ENCODE assay signal across 11 mouse cellular contexts in the genomic region with DNA sequence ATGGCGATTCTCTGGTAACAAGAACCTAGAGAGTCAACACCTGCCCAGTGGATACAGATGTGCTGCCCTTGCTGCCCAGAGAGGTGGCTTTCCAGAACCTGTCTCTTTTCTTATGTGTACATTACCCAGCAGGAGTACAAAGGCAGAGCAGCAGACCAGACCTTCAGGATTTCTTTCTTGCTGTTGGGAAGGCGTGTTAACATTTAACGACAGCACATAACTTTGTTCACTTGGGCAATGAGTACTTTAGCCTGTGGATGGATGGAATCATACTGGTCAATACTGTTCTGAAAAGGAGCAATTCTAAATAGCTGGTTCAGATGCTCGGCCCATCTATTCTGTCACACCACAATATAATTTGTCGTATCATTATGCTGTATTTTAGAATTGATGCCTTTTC.
"Had no signal": no experiment of that assay in that cellular context is flagged by ENCODE, and none has a peak within 500 bp of the region (broad histone marks: within the 10 kb centered on the region; RNA-seq: fewer than 3 reads in every experiment).

No protein-coding gene starts in this region.

- H3K36me3 ChIP-seq: limb, embryonic 10.5 days; midbrain, embryonic 12.5 days; neural tube, embryonic 13.5 days had no signal

- H3K4me3 ChIP-seq: left cerebral cortex, adult 2 months; limb, embryonic 10.5 days; midbrain, embryonic 12.5 days; neural tube, embryonic 13.5 days had no signal

- DNase-seq: kidney, adult 8-10 months; kidney, postnatal 14 days; lung, adult 18-20 months; retina, postnatal 1 day; right cerebral cortex, postnatal 14 days; thymus, postnatal 4 days had no signal

- H3K9me3 ChIP-seq: limb, embryonic 10.5 days; midbrain, embryonic 12.5 days; neural tube, embryonic 13.5 days had no signal

- H3K9ac ChIP-seq: midbrain, embryonic 12.5 days; neural tube, embryonic 13.5 days had no signal

- H3K4me2 ChIP-seq: midbrain, embryonic 12.5 days; neural tube, embryonic 13.5 days had no signal

- H3K27ac ChIP-seq: left cerebral cortex, adult 2 months; limb, embryonic 10.5 days; midbrain, embryonic 12.5 days; neural tube, embryonic 13.5 days had no signal

- H3K27me3 ChIP-seq: midbrain, embryonic 12.5 days; neural tube, embryonic 13.5 days had no signal

- ATAC-seq: midbrain, embryonic 16.5 days had no signal

- H3K4me1 ChIP-seq: limb, embryonic 10.5 days; midbrain, embryonic 12.5 days; neural tube, embryonic 13.5 days had no signal
